Mouse (Mus musculus): ENCODE measurements around the gene Mctp1. TPM values are rescaled to one million over a fixed set of nuclear protein-coding genes. Genes with fewer than 3 reads are reported as not detected.
A peak's percentile ranks its signal among the peaks of the same experiment; 100 is the strongest.
"Not testable (repeated sequence)": the region's sequence is repeated elsewhere in the genome, so short reads cannot be mapped to it uniquely, and the experiment has no call there.

The Mctp1 gene
- polyA plus RNA-seq, 1 experiment from 2014 or later, result 1.7 TPM

GRCm38 (mm10) chr13:76567448-76567847 is 183.1 kb downstream of the Mctp1 start:
- Histone ChIP-seq H3K9me3 (replicated peaks) (no peaks in the 10 kb centered on the region), H3K9ac (no peak overlapping the region), H3K36me3 (no peaks in the 10 kb centered on the region), H3K27me3 (no peaks in the 10 kb centered on the region), H3K4me1 (replicated peaks) (no peaks in the 10 kb centered on the region), H3K4me2 (no peak overlapping the region), H3K4me3 (replicated peaks) (no peak overlapping the region), H3K27ac (no peak overlapping the region)
- ATAC-seq (ENCODE audit: low read depth) (no peak), DNase-seq (no peak)
- WGBS (ENCODE audit: insufficient replicate concordance), result 49% methylated on average over 4 of the region's 4 CpGs

GRCm38 (mm10) chr13:76568569-76569211 is 184.4 kb downstream of the Mctp1 start:
- no peak overlapping the region for H3K4me2 ChIP-seq
- ATAC-seq (ENCODE audit: low read depth), result no peak
- no peak overlapping the region for H3K27ac ChIP-seq
- no peak overlapping the region for H3K9ac ChIP-seq
- no peaks in the 10 kb centered on the region for H3K27me3 ChIP-seq
- 42% methylated on average over 2 of the region's 2 CpGs for WGBS (ENCODE audit: insufficient replicate concordance)
- no peak overlapping the region for H3K4me3 ChIP-seq (replicated peaks)
- no peak for DNase-seq
- no peaks in the 10 kb centered on the region for H3K9me3 ChIP-seq (replicated peaks)
- H3K4me1 ChIP-seq (replicated peaks), result no peaks in the 10 kb centered on the region
- H3K36me3 ChIP-seq, result no peaks in the 10 kb centered on the region

- Histone ChIP-seq H3K9ac (no peak overlapping the region), H3K4me2 (no peak overlapping the region), H3K27ac (no peak overlapping the region), H3K4me3 (replicated peaks) (no peak overlapping the region), H3K36me3 (no peaks in the 10 kb centered on the region), H3K27me3 (no peaks in the 10 kb centered on the region), H3K9me3 (replicated peaks) (no peaks in the 10 kb centered on the region), H3K4me1 (replicated peaks) (no peaks in the 10 kb centered on the region)
- 8% methylated on average over 5 of the region's 5 CpGs for WGBS (ENCODE audit: insufficient replicate concordance)
- DNase-seq (no peak), ATAC-seq (ENCODE audit: low read depth) (peak; percentile 54; the same call in 1 of the 2 replicates)
Observed at GRCm38 (mm10) chr13:76579414-76579813, 195.1 kb downstream of the Mctp1 start.

- Histone ChIP-seq H3K4me2 (no peak overlapping the region), H3K9me3 (replicated peaks) (no peaks in the 10 kb centered on the region), H3K27me3 (no peaks in the 10 kb centered on the region), H3K4me1 (replicated peaks) (no peaks in the 10 kb centered on the region), H3K4me3 (replicated peaks) (no peak overlapping the region), H3K36me3 (no peaks in the 10 kb centered on the region), H3K9ac (no peak overlapping the region), H3K27ac (no peak overlapping the region)
- ATAC-seq (ENCODE audit: low read depth), result no peak
- 39% methylated on average over 3 of the region's 3 CpGs for WGBS (ENCODE audit: insufficient replicate concordance)
- no peak for DNase-seq
Observed at GRCm38 (mm10) chr13:76585447-76585846, 201.1 kb downstream of the Mctp1 start.

- not testable (repeated sequence) for H3K4me1 ChIP-seq (replicated peaks); ATAC-seq (ENCODE audit: low read depth)
Observed at GRCm38 (mm10) chr13:76590709-76591108, 206.4 kb downstream of the Mctp1 start.

GRCm38 (mm10) chr13:76591189-76591588 is 206.9 kb downstream of the Mctp1 start:
- Histone ChIP-seq H3K27ac (no peak overlapping the region), H3K4me1 (replicated peaks) (no peaks in the 10 kb centered on the region), H3K36me3 (no peaks in the 10 kb centered on the region), H3K9ac (no peak overlapping the region), H3K4me2 (no peak overlapping the region), H3K27me3 (no peaks in the 10 kb centered on the region), H3K4me3 (replicated peaks) (no peak overlapping the region), H3K9me3 (replicated peaks) (no peaks in the 10 kb centered on the region)
- ATAC-seq (ENCODE audit: low read depth) (no peak), DNase-seq (no peak)

More at GRCm38 (mm10) chr13:76590709-76591108, 206.4 kb downstream of the Mctp1 start:
- H3K4me2 ChIP-seq; H3K36me3 ChIP-seq; H3K9ac ChIP-seq; H3K27me3 ChIP-seq; H3K9me3 ChIP-seq (replicated peaks); DNase-seq; H3K27ac ChIP-seq; H3K4me3 ChIP-seq (replicated peaks): not testable (repeated sequence)
- 76% methylated on average over 11 of the region's 11 CpGs for WGBS (ENCODE audit: insufficient replicate concordance)

- Histone ChIP-seq H3K9me3 (replicated peaks) (no peaks in the 10 kb centered on the region), H3K9ac (no peak overlapping the region), H3K36me3 (no peaks in the 10 kb centered on the region), H3K27ac (no peak overlapping the region), H3K4me1 (replicated peaks) (no peaks in the 10 kb centered on the region), H3K4me2 (no peak overlapping the region), H3K4me3 (replicated peaks) (no peak overlapping the region), H3K27me3 (no peaks in the 10 kb centered on the region)
- no peak for DNase-seq
- no peak for ATAC-seq (ENCODE audit: low read depth)
- WGBS (ENCODE audit: insufficient replicate concordance), result 19% methylated on average over 1 of the region's 1 CpGs
Observed at GRCm38 (mm10) chr13:76591692-76592091, 207.4 kb downstream of the Mctp1 start.

GRCm38 (mm10) chr13:76592908-76593307 is 208.6 kb downstream of the Mctp1 start:
- Histone ChIP-seq H3K36me3 (no peaks in the 10 kb centered on the region), H3K9ac (no peak overlapping the region), H3K4me3 (replicated peaks) (no peak overlapping the region), H3K4me1 (replicated peaks) (no peaks in the 10 kb centered on the region), H3K9me3 (replicated peaks) (no peaks in the 10 kb centered on the region), H3K27me3 (no peaks in the 10 kb centered on the region), H3K27ac (no peak overlapping the region), H3K4me2 (no peak overlapping the region)
- WGBS (ENCODE audit: insufficient replicate concordance), result 19% methylated on average over 2 of the region's 2 CpGs
- ATAC-seq (ENCODE audit: low read depth) (no peak), DNase-seq (no peak)

- no peak overlapping the region for H3K9ac ChIP-seq
- DNase-seq (no peak), ATAC-seq (ENCODE audit: low read depth) (no peak)
- H3K4me3 ChIP-seq (replicated peaks), result no peak overlapping the region
- no peaks in the 10 kb centered on the region for H3K36me3 ChIP-seq
- H3K27me3 ChIP-seq, result no peaks in the 10 kb centered on the region
- 76% methylated on average over 7 of the region's 7 CpGs for WGBS (ENCODE audit: insufficient replicate concordance)
- H3K4me2 ChIP-seq, result no peak overlapping the region
- H3K27ac ChIP-seq, result no peak overlapping the region
- H3K9me3 ChIP-seq (replicated peaks), result no peaks in the 10 kb centered on the region
- H3K4me1 ChIP-seq (replicated peaks), result no peaks in the 10 kb centered on the region
Observed at GRCm38 (mm10) chr13:76597005-76597404, 212.7 kb downstream of the Mctp1 start.

- Histone ChIP-seq H3K27ac (no peak overlapping the region), H3K36me3 (no peaks in the 10 kb centered on the region), H3K4me1 (replicated peaks) (no peaks in the 10 kb centered on the region), H3K4me3 (replicated peaks) (no peak overlapping the region), H3K4me2 (no peak overlapping the region), H3K9ac (no peak overlapping the region), H3K27me3 (no peaks in the 10 kb centered on the region), H3K9me3 (replicated peaks) (no peaks in the 10 kb centered on the region)
- ATAC-seq (ENCODE audit: low read depth) (no peak), DNase-seq (no peak)
Observed at GRCm38 (mm10) chr13:76609425-76609824, 225.1 kb downstream of the Mctp1 start.

- DNase-seq, result no peak
- H3K9ac ChIP-seq, result no peak overlapping the region
- no peaks in the 10 kb centered on the region for H3K9me3 ChIP-seq (replicated peaks)
- H3K4me2 ChIP-seq, result no peak overlapping the region
- no peak overlapping the region for H3K27ac ChIP-seq
- H3K36me3 ChIP-seq, result no peaks in the 10 kb centered on the region
- WGBS (ENCODE audit: insufficient replicate concordance), result 64% methylated on average over 2 of the region's 2 CpGs
- no peak overlapping the region for H3K4me3 ChIP-seq (replicated peaks)
- ATAC-seq (ENCODE audit: low read depth), result no peak
- no peaks in the 10 kb centered on the region for H3K4me1 ChIP-seq (replicated peaks)
- no peaks in the 10 kb centered on the region for H3K27me3 ChIP-seq
Observed at GRCm38 (mm10) chr13:76611499-76611898, 227.2 kb downstream of the Mctp1 start.

GRCm38 (mm10) chr13:76620111-76620510 is 235.8 kb downstream of the Mctp1 start:
- H3K4me2 ChIP-seq, result no peak overlapping the region
- no peak overlapping the region for H3K4me3 ChIP-seq (replicated peaks)
- H3K9ac ChIP-seq, result no peak overlapping the region
- H3K27ac ChIP-seq, result no peak overlapping the region
- no peaks in the 10 kb centered on the region for H3K36me3 ChIP-seq
- no peaks in the 10 kb centered on the region for H3K27me3 ChIP-seq
- no peak for DNase-seq
- H3K9me3 ChIP-seq (replicated peaks), result no peaks in the 10 kb centered on the region
- H3K4me1 ChIP-seq (replicated peaks), result no peaks in the 10 kb centered on the region
- ATAC-seq (ENCODE audit: low read depth), result no peak

Measured in liver, embryonic 13.5 days (tissue).